Mouse (Mus musculus): ENCODE measurements around the gene Gm3460.
"Not testable (repeated sequence)": the region's sequence is repeated elsewhere in the genome, so short reads cannot be mapped to it uniquely, and the experiment has no call there.

GRCm38 (mm10) chr14:6590513-6590912 lies 31.7 kb downstream of the Gm3460 start, which contains the start of gene Gm3629:
- TF ChIP-seq CTCF (IDR thresholded peaks at IDR 0.05; ENCODE audit: borderline replicate concordance, extremely low read depth, insufficient read depth, insufficient read length); POLR2A (IDR thresholded peaks at IDR 0.05; ENCODE audit: borderline replicate concordance, extremely low read depth, insufficient read depth, insufficient read length, poor library complexity, severe bottlenecking): not testable (repeated sequence)

Measured in brain, embryonic 14.5 days (tissue).